Mouse (Mus musculus): ENCODE results near the gene Prickle1.

DNA sequence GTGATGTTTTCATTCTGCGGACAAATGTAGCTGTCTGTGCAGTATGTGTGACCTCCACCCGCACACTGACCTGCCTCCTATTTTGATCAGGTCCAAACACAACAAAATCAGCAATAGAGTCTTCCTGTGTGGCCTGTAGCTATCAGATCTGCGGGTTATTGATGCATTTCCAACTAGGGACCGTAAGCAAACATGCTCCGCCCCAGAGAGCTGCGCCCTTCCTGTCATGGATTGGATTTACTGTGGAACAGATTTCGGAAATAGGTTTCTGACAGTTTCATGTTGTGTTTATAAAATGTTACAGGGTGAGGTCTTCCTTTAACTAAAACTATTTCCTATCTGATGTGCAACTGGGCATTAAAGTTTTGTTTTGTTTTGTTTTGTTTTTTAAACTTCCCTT lies 109.6 kb downstream of the Prickle1 start:
- TF ChIP-seq CTCF (IDR thresholded peaks at IDR 0.05) (no peak), EP300 (IDR thresholded peaks at IDR 0.05) (peak; percentile 96)

All from lung, postnatal 0 days (tissue).